Mouse (Mus musculus) liver, embryonic 14.5 days (tissue): Measurements from ENCODE around the gene Zbtb38. TPM values are rescaled to one million over a fixed set of nuclear protein-coding genes. Genes with fewer than 3 reads are reported as not detected.
A peak's percentile ranks its signal among the peaks of the same experiment; 100 is the strongest.

Source experiments
- ATAC-seq: fragments of 200-750 bp; cut with Nextera tagmentation; 2 replicates; pipeline ENCODE4 v1.8.0; 2017; ENCODE audit warnings: moderate number of reproducible peaks, mild to moderate bottlenecking, moderate library complexity; ENCODE audit not compliant: insufficient read depth
- DNase-seq, 3 experiments: peaks; one replicate each; pipeline ENCODE4 v3.0.0-alpha.2; 2012 to 2013; ENCODE audit warnings: low read depth in 3 of 3, low spot score in 3 of 3
- H3K27ac ChIP-seq: fragments of 300-500 bp; sonication (generic); 2 replicates; pipeline ENCODE4 v1.5.1; 2014; ENCODE audit warnings: moderate library complexity, mild to moderate bottlenecking, control low read depth, inconsistent platforms
- H3K27me3 ChIP-seq: fragments of 300-500 bp; sonication (generic); 2 replicates; pipeline ENCODE4 v1.6.1; 2014; ENCODE audit warnings: mild to moderate bottlenecking, low read length, moderate library complexity; ENCODE audit not compliant: control insufficient read depth, insufficient read depth
- H3K36me3 ChIP-seq: fragments of 300-500 bp; sonication (generic); replicated peaks from 2 replicates; pipeline ENCODE4 v1.6.1; 2014; ENCODE audit warnings: low read depth; ENCODE audit not compliant: control insufficient read depth, insufficient read depth
- H3K4me1 ChIP-seq, 2 experiments: fragments of 200-500 bp in 1 of 2; fragments of 300-500 bp in 1 of 2; sonication (generic) in 1 of 2; replicated peaks; 2 replicates each; pipeline ENCODE4 v1.6.1; 2012 to 2014; ENCODE audit warnings: antibody characterized with exemption in 1 of 2, inconsistent platforms in 1 of 2, low read length in 1 of 2; ENCODE audit not compliant: control insufficient read depth in 2 of 2, insufficient read depth in 2 of 2
- H3K4me2 ChIP-seq: fragments of 300-500 bp; sonication (generic); 2 replicates; pipeline ENCODE4 v1.6.1; 2014; ENCODE audit warnings: low read depth, mild to moderate bottlenecking, control low read depth, moderate library complexity
- H3K4me3 ChIP-seq, 2 experiments: fragments of 200-500 bp in 1 of 2; fragments of 300-500 bp in 1 of 2; sonication (generic) in 1 of 2; 2 replicates each; pipeline ENCODE4 v1.5.1; 2012 to 2014; ENCODE audit warnings: low read depth in 2 of 2, low read length in 2 of 2, mild to moderate bottlenecking in 2 of 2, control low read depth in 1 of 2, inconsistent platforms in 1 of 2, moderate library complexity in 1 of 2; ENCODE audit not compliant: insufficient read depth in 1 of 2
- H3K9ac ChIP-seq: fragments of 300-500 bp; sonication (generic); replicated peaks from 2 replicates; pipeline ENCODE4 v1.6.1; 2014; ENCODE audit warnings: mild to moderate bottlenecking, control low read depth, moderate library complexity
- H3K9me3 ChIP-seq: fragments of 300-500 bp; sonication (generic); 2 replicates; pipeline ENCODE4 v1.6.1; 2016; ENCODE audit warnings: low read length, mixed read lengths; ENCODE audit not compliant: control insufficient read depth
- CTCF ChIP-seq: IDR thresholded peaks from 2 replicates; pipeline ENCODE4 v1.5.1; 2016; ENCODE audit warnings: antibody characterized with exemption, low read depth, control low read depth
- EP300 ChIP-seq: IDR thresholded peaks from 2 replicates; pipeline ENCODE4 v1.6.1; 2016; ENCODE audit warnings: antibody characterized with exemption, low read depth
- WGBS: fragments of 180-500 bp; shearing (Covaris S2); extraction: QIAGEN DNeasy Blood & Tissue Kit; methylation state at CpG from one replicate; pipeline ENCODE4 v1.1.7; 2014; ENCODE audit not compliant: insufficient replicate concordance; 5-methylcytosine and 5-hydroxymethylcytosine counted together
- polyA plus RNA-seq, 2 experiments: library from polyadenylated mRNA; depleted of rRNA in 1 of 2; stranded (reverse) in 1 of 2; unstranded in 1 of 2; fragments of >200 nt; fragmentation: Nextera tagmentation in 1 of 2; extraction: Ambion mirVana in 1 of 2; gene quantifications; 2 replicates each; pipeline versions ENCODE4 v1.2.1 to v1.2.3; 2012 to 2014

Gene Zbtb38
- polyA plus RNA-seq, 2 experiments, result 0.65 to 4.5 TPM

DNA sequence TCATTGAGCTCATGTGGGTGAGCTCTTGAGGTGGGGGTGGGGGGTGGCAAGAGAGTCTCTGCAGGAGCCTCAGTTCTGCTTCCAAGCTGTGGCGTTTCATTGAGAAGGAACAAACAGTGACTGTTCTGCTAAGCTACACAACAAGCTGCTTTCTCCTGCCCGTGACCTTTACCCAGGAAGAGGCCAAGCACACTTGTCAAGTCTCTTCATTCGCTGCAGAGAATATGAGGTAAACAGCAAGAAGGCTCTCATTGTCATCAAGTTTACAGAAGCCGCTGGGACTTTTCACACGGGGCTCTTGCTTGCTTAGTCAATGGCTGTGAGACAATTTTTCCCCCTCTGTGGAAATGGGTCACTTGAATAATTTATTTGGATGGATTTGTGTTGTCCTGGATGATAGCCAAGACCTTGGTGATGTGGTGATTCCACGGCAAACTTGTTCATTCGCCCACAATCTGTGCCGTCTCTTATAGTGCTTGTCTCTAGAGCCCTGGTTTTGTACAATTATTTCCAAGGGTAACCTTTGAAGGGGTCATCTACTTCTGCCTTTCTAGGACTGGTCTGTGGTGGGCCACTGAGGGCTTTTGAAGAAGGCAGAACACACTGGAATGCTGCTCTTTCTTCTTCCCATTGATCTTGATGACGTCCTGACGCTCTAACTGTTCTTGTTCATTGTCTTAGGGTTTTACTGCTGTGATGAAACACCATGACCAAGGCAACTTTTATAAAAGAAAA, 92.0 kb downstream of the Zbtb38 start:
- Histone ChIP-seq H3K36me3 (no peaks in the 10 kb centered on the region), H3K4me1 (no peaks in the 10 kb centered on the region), H3K4me3 (no peak overlapping the region), H3K9ac (no peak overlapping the region), H3K4me2 (no peak overlapping the region), H3K27ac (no peak overlapping the region), H3K27me3 (no peaks in the 10 kb centered on the region), H3K9me3 (no peaks in the 10 kb centered on the region)
- DNase-seq (no peak), ATAC-seq (no peak)
- WGBS, result 66% methylated on average over 10 of the region's 10 CpGs
- no peak for TF ChIP-seq CTCF
- TF ChIP-seq EP300, result no peak

DNA sequence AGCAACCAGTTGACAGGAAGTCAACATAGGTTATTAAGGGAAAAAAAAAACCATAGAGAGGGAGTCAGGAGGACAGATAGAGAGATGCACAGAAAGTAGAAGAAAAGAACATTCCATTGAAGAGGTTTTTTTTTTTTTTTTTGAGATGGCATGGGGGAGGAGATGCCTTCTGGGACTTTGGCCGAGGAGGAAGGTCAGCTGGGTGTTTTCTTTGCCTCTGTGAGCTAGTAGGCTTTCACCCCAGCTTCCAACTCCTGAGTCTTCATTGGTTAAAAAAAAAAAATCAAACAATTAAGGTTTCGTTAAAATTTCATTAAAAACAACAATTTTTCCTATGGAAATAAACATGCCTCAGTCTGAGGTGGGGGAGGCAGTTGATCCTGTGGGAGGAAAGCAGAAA, 92.8 kb downstream of the Zbtb38 start:
- TF ChIP-seq CTCF (no peak), EP300 (no peak)
- Histone ChIP-seq H3K36me3 (no peaks in the 10 kb centered on the region), H3K27ac (no peak overlapping the region), H3K4me1 (no peaks in the 10 kb centered on the region), H3K9me3 (no peaks in the 10 kb centered on the region), H3K4me3 (no peak overlapping the region), H3K4me2 (no peak overlapping the region), H3K27me3 (no peaks in the 10 kb centered on the region), H3K9ac (no peak overlapping the region)
- ATAC-seq (no peak), DNase-seq (no peak)
- 56% methylated on average over 2 of the region's 2 CpGs for whole genome bisulfite sequencing

DNA sequence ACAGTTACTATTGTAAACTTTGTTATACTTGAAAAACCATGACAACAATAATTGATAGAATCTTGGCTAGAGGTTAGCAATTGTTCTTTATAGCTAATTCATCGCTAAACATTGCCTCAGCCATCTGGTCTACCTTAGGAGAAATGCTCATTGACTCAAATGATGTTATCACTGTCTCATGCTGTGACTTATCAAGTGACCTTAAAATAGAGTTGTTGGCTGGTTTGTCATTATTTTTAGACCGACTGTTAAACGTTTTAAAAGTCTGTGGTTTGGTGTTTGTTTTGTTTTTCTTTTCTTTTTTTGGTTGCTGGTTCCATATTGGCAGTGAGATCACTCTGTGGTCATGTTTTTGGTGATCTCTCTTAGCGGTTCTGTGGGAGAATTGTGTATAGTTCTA, 99.1 kb downstream of the Zbtb38 start:
- H3K4me3 ChIP-seq, result no peak overlapping the region
- ATAC-seq, result no peak
- H3K4me1 ChIP-seq, result no peaks in the 10 kb centered on the region
- no peaks in the 10 kb centered on the region for H3K27me3 ChIP-seq
- DNase-seq, result no peak
- H3K9me3 ChIP-seq, result no peaks in the 10 kb centered on the region
- no peak overlapping the region for H3K4me2 ChIP-seq
- WGBS, result 28% methylated on average over 4 of the region's 4 CpGs
- H3K27ac ChIP-seq, result no peak overlapping the region
- no peak overlapping the region for H3K9ac ChIP-seq
- TF ChIP-seq CTCF (no peak), EP300 (no peak)
- no peaks in the 10 kb centered on the region for H3K36me3 ChIP-seq

DNA sequence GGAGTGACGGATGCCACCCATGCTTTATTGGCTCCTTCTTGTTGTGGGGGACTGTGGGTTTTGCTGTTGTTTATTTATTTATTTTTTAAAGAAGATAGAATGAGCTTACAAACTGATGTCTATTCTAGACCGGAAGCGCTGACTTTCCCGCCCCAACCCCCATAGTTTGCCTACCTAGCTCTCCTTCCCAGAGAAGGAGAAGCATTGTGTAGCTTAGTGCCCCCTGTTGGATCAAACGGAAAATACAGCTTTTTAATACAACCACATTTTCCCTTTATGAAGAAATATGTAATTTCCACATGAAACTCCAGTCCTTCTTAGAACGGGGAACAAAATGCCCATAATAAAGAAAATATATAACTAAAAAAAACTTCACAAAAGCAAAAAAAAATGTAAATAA, 99.9 kb downstream of the Zbtb38 start:
- Histone ChIP-seq H3K4me3 (no peak overlapping the region), H3K4me2 (no peak overlapping the region), H3K4me1 (no peaks in the 10 kb centered on the region), H3K9ac (no peak overlapping the region), H3K27ac (no peak overlapping the region), H3K9me3 (no peaks in the 10 kb centered on the region), H3K36me3 (no peaks in the 10 kb centered on the region), H3K27me3 (no peaks in the 10 kb centered on the region)
- DNase-seq, result no peak
- 30% methylated on average over 6 of the region's 6 CpGs for WGBS
- TF ChIP-seq EP300 (no peak), CTCF (peak; percentile 51)
- ATAC-seq, result no peak

DNA sequence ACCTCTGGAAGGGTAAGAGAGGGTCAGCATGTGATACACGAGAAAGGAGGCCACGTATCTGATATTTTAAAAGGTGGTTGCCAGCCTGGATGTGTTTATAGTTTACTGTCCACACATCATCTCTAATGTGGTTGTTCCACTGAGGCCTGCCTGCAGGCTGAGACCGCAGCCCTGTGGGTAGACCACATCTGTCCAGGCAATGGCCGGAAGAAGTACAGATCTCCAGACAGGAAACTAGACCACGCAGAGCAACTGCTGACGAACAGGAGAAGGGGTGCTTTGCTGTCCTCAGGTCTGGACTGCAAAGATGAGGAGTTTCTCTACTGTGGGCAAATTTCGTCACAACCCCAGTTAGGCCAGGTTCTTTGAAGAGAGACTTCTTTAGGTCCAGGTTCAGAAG, 101.8 kb downstream of the Zbtb38 start:
- DNase-seq, result no peak
- H3K36me3 ChIP-seq, result no peaks in the 10 kb centered on the region
- no peak overlapping the region for H3K27ac ChIP-seq
- no peak overlapping the region for H3K9ac ChIP-seq
- TF ChIP-seq CTCF, result no peak
- H3K4me1 ChIP-seq, result no peaks in the 10 kb centered on the region
- H3K27me3 ChIP-seq, result no peaks in the 10 kb centered on the region
- H3K4me2 ChIP-seq, result no peak overlapping the region
- no peaks in the 10 kb centered on the region for H3K9me3 ChIP-seq
- H3K4me3 ChIP-seq, result no peak overlapping the region
- ATAC-seq, result no peak
- WGBS, result 17% methylated on average over 7 of the region's 7 CpGs
